Mouse (Mus musculus) stomach, embryonic 16.5 days (tissue): Measurements from ENCODE around the gene A930004D18Rik. TPM values are rescaled to one million over a fixed set of nuclear protein-coding genes. Genes with fewer than 3 reads are reported as not detected.
"Not testable (repeated sequence)": the region's sequence is repeated elsewhere in the genome, so short reads cannot be mapped to it uniquely, and the experiment has no call there.

Source experiments
- ATAC-seq: fragments of 200-750 bp; cut with Nextera tagmentation; 2 replicates; pipeline ENCODE4 v1.8.0; 2017; ENCODE audit warnings: moderate number of reproducible peaks, moderate TSS enrichment; ENCODE audit not compliant: insufficient read depth, low FRiP score
- H3K27ac ChIP-seq: fragments of 300-500 bp; sonication (generic); 2 replicates; pipeline ENCODE4 v1.5.1; 2014; ENCODE audit warnings: low read length
- H3K27me3 ChIP-seq: fragments of 300-500 bp; sonication (generic); 2 replicates; pipeline ENCODE4 v1.6.1; 2014; ENCODE audit warnings: low read length, control low read depth, mixed read lengths; ENCODE audit not compliant: control insufficient read depth, insufficient read depth
- H3K36me3 ChIP-seq: fragments of 300-500 bp; sonication (generic); 2 replicates; pipeline ENCODE4 v1.6.1; 2014; ENCODE audit warnings: low read length; ENCODE audit not compliant: control insufficient read depth, insufficient read depth
- H3K4me1 ChIP-seq: fragments of 300-500 bp; sonication (generic); 2 replicates; pipeline ENCODE4 v1.6.1; 2014; ENCODE audit warnings: low read length, control low read depth, mixed read lengths; ENCODE audit not compliant: control insufficient read depth, insufficient read depth
- H3K4me2 ChIP-seq: fragments of 300-500 bp; sonication (generic); 2 replicates; pipeline ENCODE4 v1.6.1; 2014; ENCODE audit warnings: low read depth, low read length, mixed read lengths
- H3K4me3 ChIP-seq: fragments of 300-500 bp; sonication (generic); replicated peaks from 2 replicates; pipeline ENCODE4 v1.5.1; 2014; ENCODE audit warnings: mild to moderate bottlenecking, low read length
- H3K9ac ChIP-seq: fragments of 300-500 bp; sonication (generic); 2 replicates; pipeline ENCODE4 v1.6.1; 2014; ENCODE audit warnings: low read length
- H3K9me3 ChIP-seq: fragments of 300-500 bp; sonication (generic); replicated peaks from 2 replicates; pipeline ENCODE4 v1.6.1; 2016; ENCODE audit warnings: low read length, control low read depth; ENCODE audit not compliant: control insufficient read depth
- WGBS: fragments of 180-500 bp; shearing (Covaris S2); extraction: QIAGEN DNeasy Blood & Tissue Kit; methylation state at CpG from one replicate; pipeline ENCODE4 v1.1.7; 2014; 5-methylcytosine and 5-hydroxymethylcytosine counted together
- microRNA-seq: library from miRNA; unstranded; fragments of <30 nt; microRNA quantifications from one replicate; pipeline ENCODE4, GENCODE M21; 2016
- polyA plus RNA-seq: library from polyadenylated mRNA; unstranded; fragments of >200 nt; fragmentation: Nextera tagmentation; extraction: Ambion mirVana; gene quantifications from 2 replicates; pipeline ENCODE4 v1.2.1, GENCODE M21; 2015

Gene A930004D18Rik
- polyA plus RNA-seq, 1 experiment from 2014 or later: 11.1 TPM

GRCm38 (mm10) chr2:17977645-17978044, 59.9 kb downstream of the A930004D18Rik start:
- ATAC-seq, H3K9me3 ChIP-seq, H3K27ac ChIP-seq, H3K4me3 ChIP-seq, H3K9ac ChIP-seq, H3K36me3 ChIP-seq, H3K4me1 ChIP-seq, H3K4me2 ChIP-seq, H3K27me3 ChIP-seq: not testable (repeated sequence)

- Histone ChIP-seq H3K4me2 (no peak overlapping the region), H3K27ac (no peak overlapping the region), H3K4me3 (no peak overlapping the region), H3K9ac (no peak overlapping the region), H3K27me3 (no peaks in the 10 kb centered on the region), H3K4me1 (no peaks in the 10 kb centered on the region), H3K9me3 (no peaks in the 10 kb centered on the region), H3K36me3 (no peaks in the 10 kb centered on the region)
- no peak for ATAC-seq
- WGBS: 35% methylated on average over 4 of the region's 4 CpGs
These were observed 61.8 kb downstream of the A930004D18Rik start for GRCm38 (mm10) chr2:17975601-17976327.

Small RNAs within 50 kb of the gene (microRNA-seq; reads per million reads assigned to microRNA genes)
- 6.3 reads per million, percentile 27 among the genes with 10 or more reads in this experiment for gene Mir7655

Other genes starting within 250 kb of the A930004D18Rik start
- not detected in 2 replicates for gene H2al2a, start 40.8 kb downstream of the A930004D18Rik start, polyA plus RNA-seq
- 3.6 TPM in 2 replicates for gene Skida1, start 11.3 kb upstream of the A930004D18Rik start, polyA plus RNA-seq
- gene Mllt10, start 17.5 kb upstream of the A930004D18Rik start, polyA plus RNA-seq: 39.1 and 50.0 TPM in 2 replicates